Mouse (Mus musculus) lung, postnatal 0 days (tissue): ENCODE measurements at regions not wholly inside any gene's neighbourhood (a gene's known extent, or its start where the extent isn't known, plus 50 kb on each side); places are given as distances from the start of the nearest gene placed in this dataset.

ENCODE experiments used
- CTCF ChIP-seq: IDR thresholded peaks from 2 replicates; pipeline ENCODE4 v1.5.1; 2016; ENCODE audit warnings: antibody characterized with exemption, mild to moderate bottlenecking
- EP300 ChIP-seq: IDR thresholded peaks from 2 replicates; pipeline ENCODE4 v1.6.1; 2016; ENCODE audit warnings: antibody characterized with exemption, mild to moderate bottlenecking, control low read depth

GRCm38 (mm10) chr10:84214812-84215211 is 225.6 kb downstream of the Nuak1 start:
- TF ChIP-seq EP300: no peak
- no peak for TF ChIP-seq CTCF
